Mouse (Mus musculus): ENCODE results near the gene Cyb561d2. TPM values are rescaled to one million over a fixed set of nuclear protein-coding genes. Genes with fewer than 3 reads are reported as not detected.

Gene Cyb561d2
- polyA plus RNA-seq, 1 experiment, result 62.6 TPM

GRCm38 (mm10) chr9:107521711-107522399, 20.1 kb downstream of the Cyb561d2 start:
- Histone ChIP-seq H3K27ac (ENCODE audit: insufficient read depth, low read depth, low read length) (no peak overlapping the region), H3K4me1 (ENCODE audit: control insufficient read depth, insufficient read depth, low read length) (no peaks in the 10 kb centered on the region), H3K4me3 (ENCODE audit: insufficient read depth, low read depth, low read length) (no peak overlapping the region), H3K27me3 (replicated peaks; ENCODE audit: control insufficient read depth, insufficient read depth, low read length) (no peaks in the 10 kb centered on the region), H3K36me3 (ENCODE audit: control insufficient read depth, insufficient read depth, low read length) (no peaks in the 10 kb centered on the region)
- 28% methylated on average over 25 of the region's 25 CpGs for WGBS
- no peak for TF ChIP-seq CTCF (conservative IDR thresholded peaks at IDR 0.05; ENCODE audit: insufficient read depth, insufficient read length, low read depth, low read length)
- no peak for TF ChIP-seq POLR2A (IDR thresholded peaks at IDR 0.05; ENCODE audit: low read depth, low read length)
- DNase-seq, result no peak

GRCm38 (mm10) chr9:107521190-107521589, 20.8 kb downstream of the Cyb561d2 start:
- H3K36me3 ChIP-seq (ENCODE audit: control insufficient read depth, insufficient read depth, low read length), result no peaks in the 10 kb centered on the region
- TF ChIP-seq CTCF (conservative IDR thresholded peaks at IDR 0.05; ENCODE audit: insufficient read depth, insufficient read length, low read depth, low read length) (no peak), POLR2A (IDR thresholded peaks at IDR 0.05; ENCODE audit: low read depth, low read length) (no peak)
- no peaks in the 10 kb centered on the region for H3K27me3 ChIP-seq (replicated peaks; ENCODE audit: control insufficient read depth, insufficient read depth, low read length)
- no peak overlapping the region for H3K27ac ChIP-seq (ENCODE audit: insufficient read depth, low read depth, low read length)
- 68% methylated on average over 5 of the region's 5 CpGs for WGBS
- no peaks in the 10 kb centered on the region for H3K4me1 ChIP-seq (ENCODE audit: control insufficient read depth, insufficient read depth, low read length)
- H3K4me3 ChIP-seq (ENCODE audit: insufficient read depth, low read depth, low read length), result no peak overlapping the region
- no peak for DNase-seq

GRCm38 (mm10) chr9:107520331-107520730, 21.7 kb downstream of the Cyb561d2 start:
- no peak overlapping the region for H3K27ac ChIP-seq (ENCODE audit: insufficient read depth, low read depth, low read length)
- 76% methylated on average over 6 of the region's 6 CpGs for WGBS
- TF ChIP-seq CTCF (conservative IDR thresholded peaks at IDR 0.05; ENCODE audit: insufficient read depth, insufficient read length, low read depth, low read length), result no peak
- no peak for TF ChIP-seq POLR2A (IDR thresholded peaks at IDR 0.05; ENCODE audit: low read depth, low read length)

GRCm38 (mm10) chr9:107514303-107514955, 27.6 kb downstream of the Cyb561d2 start:
- H3K27ac ChIP-seq (ENCODE audit: insufficient read depth, low read depth, low read length), result no peak overlapping the region
- H3K36me3 ChIP-seq (ENCODE audit: control insufficient read depth, insufficient read depth, low read length), result no peaks in the 10 kb centered on the region
- peak; percentile 82 for DNase-seq
- no peaks in the 10 kb centered on the region for H3K27me3 ChIP-seq (replicated peaks; ENCODE audit: control insufficient read depth, insufficient read depth, low read length)
- peak; percentile 99 for TF ChIP-seq CTCF (conservative IDR thresholded peaks at IDR 0.05; ENCODE audit: insufficient read depth, insufficient read length, low read depth, low read length)
- no peak for TF ChIP-seq POLR2A (IDR thresholded peaks at IDR 0.05; ENCODE audit: low read depth, low read length)
- 29% methylated on average over 14 of the region's 14 CpGs for WGBS
- no peak overlapping the region for H3K4me3 ChIP-seq (ENCODE audit: insufficient read depth, low read depth, low read length)
- no peaks in the 10 kb centered on the region for H3K4me1 ChIP-seq (ENCODE audit: control insufficient read depth, insufficient read depth, low read length)

More at GRCm38 (mm10) chr9:107520331-107520730, 21.7 kb downstream of the Cyb561d2 start:
- Histone ChIP-seq H3K36me3 (ENCODE audit: control insufficient read depth, insufficient read depth, low read length) (no peaks in the 10 kb centered on the region), H3K27me3 (replicated peaks; ENCODE audit: control insufficient read depth, insufficient read depth, low read length) (no peaks in the 10 kb centered on the region), H3K4me1 (ENCODE audit: control insufficient read depth, insufficient read depth, low read length) (no peaks in the 10 kb centered on the region), H3K4me3 (ENCODE audit: insufficient read depth, low read depth, low read length) (no peak overlapping the region)
- DNase-seq, result no peak

- Histone ChIP-seq H3K27ac (ENCODE audit: insufficient read depth, low read depth, low read length) (no peak overlapping the region), H3K36me3 (ENCODE audit: control insufficient read depth, insufficient read depth, low read length) (no peaks in the 10 kb centered on the region), H3K4me1 (ENCODE audit: control insufficient read depth, insufficient read depth, low read length) (no peaks in the 10 kb centered on the region), H3K27me3 (replicated peaks; ENCODE audit: control insufficient read depth, insufficient read depth, low read length) (no peaks in the 10 kb centered on the region), H3K4me3 (ENCODE audit: insufficient read depth, low read depth, low read length) (no peak overlapping the region)
- 34% methylated on average over 16 of the region's 16 CpGs for WGBS
- TF ChIP-seq POLR2A (IDR thresholded peaks at IDR 0.05; ENCODE audit: low read depth, low read length), result no peak
- no peak for DNase-seq
Observed at GRCm38 (mm10) chr9:107512326-107512725, 29.7 kb downstream of the Cyb561d2 start.

- no peaks in the 10 kb centered on the region for H3K4me1 ChIP-seq (ENCODE audit: control insufficient read depth, insufficient read depth, low read length)
- H3K27me3 ChIP-seq (replicated peaks; ENCODE audit: control insufficient read depth, insufficient read depth, low read length), result no peaks in the 10 kb centered on the region
- no peaks in the 10 kb centered on the region for H3K36me3 ChIP-seq (ENCODE audit: control insufficient read depth, insufficient read depth, low read length)
- WGBS, result 49% methylated on average over 8 of the region's 8 CpGs
- TF ChIP-seq CTCF (conservative IDR thresholded peaks at IDR 0.05; ENCODE audit: insufficient read depth, insufficient read length, low read depth, low read length) (no peak), POLR2A (IDR thresholded peaks at IDR 0.05; ENCODE audit: low read depth, low read length) (no peak)
- H3K4me3 ChIP-seq (ENCODE audit: insufficient read depth, low read depth, low read length), result no peak overlapping the region
- H3K27ac ChIP-seq (ENCODE audit: insufficient read depth, low read depth, low read length), result no peak overlapping the region
- DNase-seq, result no peak
Observed at GRCm38 (mm10) chr9:107511436-107511835, 30.6 kb downstream of the Cyb561d2 start.

- H3K27ac ChIP-seq (ENCODE audit: insufficient read depth, low read depth, low read length), result no peak overlapping the region
- TF ChIP-seq POLR2A (IDR thresholded peaks at IDR 0.05; ENCODE audit: low read depth, low read length), result no peak
- no peak for TF ChIP-seq CTCF (conservative IDR thresholded peaks at IDR 0.05; ENCODE audit: insufficient read depth, insufficient read length, low read depth, low read length)
- H3K4me1 ChIP-seq (ENCODE audit: control insufficient read depth, insufficient read depth, low read length), result no peaks in the 10 kb centered on the region
- DNase-seq, result no peak
- no peaks in the 10 kb centered on the region for H3K36me3 ChIP-seq (ENCODE audit: control insufficient read depth, insufficient read depth, low read length)
- no peaks in the 10 kb centered on the region for H3K27me3 ChIP-seq (replicated peaks; ENCODE audit: control insufficient read depth, insufficient read depth, low read length)
- WGBS, result 82% methylated on average over 14 of the region's 14 CpGs
- no peak overlapping the region for H3K4me3 ChIP-seq (ENCODE audit: insufficient read depth, low read depth, low read length)
Observed at GRCm38 (mm10) chr9:107510384-107511100, 31.5 kb downstream of the Cyb561d2 start.
